Mouse (Mus musculus): ENCODE data around the gene Trim43b. TPM values are rescaled to one million over a fixed set of nuclear protein-coding genes. Genes with fewer than 3 reads are reported as not detected.
A peak's percentile ranks its signal among the peaks of the same experiment; 100 is the strongest.
"Not testable (repeated sequence)": the region's sequence is repeated elsewhere in the genome, so short reads cannot be mapped to it uniquely, and the experiment has no call there.

The Trim43b gene
- not detected in 2 replicates for polyA plus RNA-seq (2016; fragmentation: Nextera tagmentation; extraction: Ambion mirVana)

DNA sequence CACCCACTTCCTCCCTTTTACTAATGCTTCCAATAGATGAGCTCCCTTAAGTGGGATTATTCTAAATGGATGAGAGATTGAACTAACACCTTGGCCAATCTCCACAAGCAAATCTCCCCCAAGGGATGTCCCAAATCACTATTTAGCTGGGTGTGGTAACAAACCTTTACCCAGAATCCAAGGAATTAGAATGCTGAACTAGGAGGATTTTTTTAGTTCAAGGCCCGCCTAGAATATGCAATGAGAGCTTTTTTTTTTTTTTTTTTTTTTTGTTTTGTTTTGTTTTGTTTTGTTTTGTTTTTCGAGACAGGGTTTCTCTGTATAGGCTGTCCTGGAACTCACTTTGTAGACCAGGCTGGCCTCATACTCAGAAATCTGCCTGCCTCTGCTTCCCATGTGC lies at the start of gene Trim43b:
TSS of gene Trim43b (minus strand) at position 101 of the 400 bp plus-strand sequence.
- H3K27ac ChIP-seq; H3K4me2 ChIP-seq; H3K9me3 ChIP-seq; H3K36me3 ChIP-seq (replicated peaks); H3K4me1 ChIP-seq; ATAC-seq (ENCODE audit: low FRiP score); H3K9ac ChIP-seq; H3K27me3 ChIP-seq; H3K4me3 ChIP-seq (replicated peaks): not testable (repeated sequence)
- WGBS: 86% methylated on average over 2 of the region's 2 CpGs

GRCm38 (mm10) chr9:89104576-89104975 lies 11.9 kb upstream of the Trim43b start:
- not testable (repeated sequence) for H3K9me3 ChIP-seq; H3K27me3 ChIP-seq; H3K4me2 ChIP-seq; H3K4me1 ChIP-seq; ATAC-seq (ENCODE audit: low FRiP score); H3K27ac ChIP-seq; H3K9ac ChIP-seq; H3K36me3 ChIP-seq (replicated peaks); H3K4me3 ChIP-seq (replicated peaks)
- WGBS: 93% methylated on average over 7 of the region's 7 CpGs

GRCm38 (mm10) chr9:89086746-89087145 lies 5.9 kb downstream of the Trim43b start:
- 94% methylated on average over 13 of the region's 13 CpGs for WGBS
- not testable (repeated sequence) for ATAC-seq (ENCODE audit: low FRiP score); H3K4me3 ChIP-seq (replicated peaks); H3K4me1 ChIP-seq; H3K9me3 ChIP-seq; H3K36me3 ChIP-seq (replicated peaks); H3K27me3 ChIP-seq; H3K27ac ChIP-seq; H3K9ac ChIP-seq; H3K4me2 ChIP-seq

- not testable (repeated sequence) for H3K27me3 ChIP-seq; H3K4me3 ChIP-seq (replicated peaks); H3K4me1 ChIP-seq; H3K9ac ChIP-seq; H3K9me3 ChIP-seq; H3K4me2 ChIP-seq; ATAC-seq (ENCODE audit: low FRiP score); H3K36me3 ChIP-seq (replicated peaks); H3K27ac ChIP-seq
- 87% methylated on average over 10 of the region's 10 CpGs for WGBS
These were observed 13.0 kb downstream of the Trim43b start for GRCm38 (mm10) chr9:89079637-89080036.

GRCm38 (mm10) chr9:89076508-89076907 lies 16.1 kb downstream of the Trim43b start:
- not testable (repeated sequence) for H3K4me1 ChIP-seq; H3K9me3 ChIP-seq; H3K27ac ChIP-seq; H3K4me2 ChIP-seq; H3K36me3 ChIP-seq (replicated peaks); H3K9ac ChIP-seq; H3K4me3 ChIP-seq (replicated peaks); H3K27me3 ChIP-seq; ATAC-seq (ENCODE audit: low FRiP score)
- 80% methylated on average over 2 of the region's 5 CpGs for WGBS

- not testable (repeated sequence) for H3K4me3 ChIP-seq (replicated peaks); H3K4me1 ChIP-seq; H3K27me3 ChIP-seq; H3K36me3 ChIP-seq (replicated peaks); H3K27ac ChIP-seq; ATAC-seq (ENCODE audit: low FRiP score); H3K4me2 ChIP-seq; H3K9me3 ChIP-seq; H3K9ac ChIP-seq
- WGBS: 87% methylated on average over 3 of the region's 6 CpGs
These were observed 25.5 kb downstream of the Trim43b start for GRCm38 (mm10) chr9:89067143-89067501.

DNA sequence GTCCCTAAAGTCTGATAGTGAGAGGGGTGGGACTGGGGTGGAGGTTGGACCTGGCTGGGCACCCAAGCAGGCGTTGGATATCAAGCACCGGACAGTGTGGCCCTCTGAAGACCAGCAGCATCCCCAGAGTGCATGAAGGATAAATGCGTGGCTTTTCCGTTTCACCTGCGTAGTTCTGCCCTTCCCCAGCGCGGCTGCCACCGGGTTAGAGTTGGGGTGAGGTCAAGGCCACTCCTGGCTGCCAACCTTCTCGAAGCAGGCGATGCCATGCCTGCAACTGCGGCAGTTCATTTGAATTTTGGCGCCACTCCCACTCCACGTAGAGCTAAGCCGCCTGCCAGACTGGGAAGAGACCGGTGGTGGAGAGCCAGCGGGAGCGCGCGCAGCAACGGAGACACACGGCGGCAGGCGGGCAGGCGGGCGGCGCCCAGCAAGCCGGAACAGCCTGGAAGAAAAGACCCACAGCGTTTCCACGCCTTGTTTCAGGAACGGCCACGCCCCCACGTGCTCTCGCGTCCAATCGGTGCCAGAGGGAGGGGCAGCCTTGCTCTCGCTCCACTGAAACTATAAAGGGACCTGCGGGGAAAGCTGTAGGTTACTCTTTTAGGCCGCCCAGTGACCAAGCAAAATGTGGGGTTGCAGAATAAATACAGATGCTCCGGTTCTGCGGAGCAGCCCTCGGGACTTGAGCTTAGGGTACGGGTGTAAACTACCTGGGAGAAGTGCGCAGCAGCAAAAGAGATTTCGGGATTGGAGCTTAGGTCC lies 26.1 kb downstream of the Trim43b start:
- not testable (repeated sequence) for H3K9me3 ChIP-seq; H3K27me3 ChIP-seq; H3K27ac ChIP-seq; H3K4me1 ChIP-seq; H3K9ac ChIP-seq; H3K36me3 ChIP-seq (replicated peaks); H3K4me3 ChIP-seq (replicated peaks)
- 75% methylated on average over 41 of the region's 44 CpGs for WGBS
- peak; percentile 99 for ATAC-seq (ENCODE audit: low FRiP score)
- H3K4me2 ChIP-seq: peak overlapping the region; percentile 22; the same call in 1 of the 2 replicates

Other genes with a start within 250 kb of the Trim43b start
- not detected in 2 replicates for gene Bcl2a1a, start 135.9 kb downstream of the Trim43b start, polyA plus RNA-seq (2016; fragmentation: Nextera tagmentation; extraction: Ambion mirVana)
- 1.1 TPM in 1 of 2 replicates, not detected in the other for gene Bcl2a1b, start 106.4 kb upstream of the Trim43b start, polyA plus RNA-seq (2016; fragmentation: Nextera tagmentation; extraction: Ambion mirVana)
- 1.1 TPM in 1 of 2 replicates, not detected in the other for gene Gm29094, start 106.5 kb upstream of the Trim43b start, polyA plus RNA-seq (2016; fragmentation: Nextera tagmentation; extraction: Ambion mirVana)
- 14.9 and 15.0 TPM in 2 replicates for gene Mthfs, start 117.8 kb upstream of the Trim43b start, polyA plus RNA-seq (2016; fragmentation: Nextera tagmentation; extraction: Ambion mirVana)